Mouse (Mus musculus): Measurements from ENCODE around the gene Gm20388. TPM values are rescaled to one million over a fixed set of nuclear protein-coding genes. Genes with fewer than 3 reads are reported as not detected.

Gene Gm20388
- polyA plus RNA-seq, 1 experiment from 2014 or later: 8.3 TPM

DNA sequence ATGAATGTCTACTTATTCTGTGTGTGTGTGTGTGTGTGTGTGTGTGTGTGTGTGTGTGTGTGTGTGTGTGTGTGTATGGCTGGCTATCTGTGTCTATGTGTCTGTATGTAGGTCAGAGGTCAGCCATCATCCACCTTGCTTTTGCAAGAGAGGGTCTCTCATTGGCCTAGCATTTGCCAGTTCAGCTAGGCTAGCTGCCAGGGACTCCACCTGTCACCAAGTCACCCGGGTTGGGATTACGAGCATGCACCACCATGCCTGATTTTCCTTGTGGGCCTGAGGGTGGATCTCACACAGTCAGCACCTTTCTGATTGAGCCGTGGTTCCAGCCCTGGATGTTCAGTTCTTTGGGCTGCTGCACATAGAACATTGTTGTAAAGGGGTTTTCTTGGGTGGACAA, 2325.9 kb downstream of the Gm20388 start:
- no peak overlapping the region for H3K9ac ChIP-seq (ENCODE audit: low read length)
- no peak overlapping the region for H3K4me2 ChIP-seq (ENCODE audit: low read length)
- H3K36me3 ChIP-seq (ENCODE audit: control insufficient read depth, insufficient read depth, low read length): no peaks in the 10 kb centered on the region
- WGBS: 96% methylated on average over 3 of the region's 3 CpGs
- no peaks in the 10 kb centered on the region for H3K9me3 ChIP-seq (ENCODE audit: control insufficient read depth, low read length)
- no peak for ATAC-seq (replicated peaks; ENCODE audit: low FRiP score, low TSS enrichment, low read depth)
- no peak overlapping the region for H3K27ac ChIP-seq (ENCODE audit: low read depth)
- no peaks in the 10 kb centered on the region for H3K27me3 ChIP-seq (replicated peaks; ENCODE audit: control insufficient read depth, insufficient read depth, low read length)
- DNase-seq (ENCODE audit: low spot score): no peak
- H3K4me1 ChIP-seq (replicated peaks; ENCODE audit: control insufficient read depth, insufficient read depth, low read length): peaks cover 10% of the 10 kb centered on the region; the same call in 1 of the 2 replicates
- H3K4me3 ChIP-seq (ENCODE audit: low read depth, low read length): no peak overlapping the region

DNA sequence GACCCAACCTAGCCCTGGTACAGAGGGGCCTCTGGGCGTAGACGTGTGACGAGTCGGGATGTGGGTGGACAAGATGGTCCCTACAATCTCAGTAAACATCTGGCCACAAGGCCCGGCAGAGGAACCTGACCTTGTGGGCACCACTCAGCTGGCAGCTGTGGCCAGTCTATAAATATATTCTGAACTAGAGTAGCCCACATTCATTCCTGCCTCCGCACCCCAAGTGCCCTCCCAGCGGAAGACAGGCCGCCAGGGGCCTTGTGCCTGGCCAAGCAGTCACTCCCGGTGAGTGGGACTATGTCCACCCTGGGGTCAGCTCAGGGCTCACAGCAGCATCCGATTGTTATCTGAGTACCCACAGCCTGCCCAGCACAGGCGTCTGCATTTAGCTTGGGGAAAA, 2327.6 kb downstream of the Gm20388 start:
- Histone ChIP-seq H3K9ac (ENCODE audit: low read length) (no peak overlapping the region), H3K27ac (ENCODE audit: low read depth) (no peak overlapping the region), H3K4me3 (ENCODE audit: low read depth, low read length) (no peak overlapping the region), H3K4me2 (ENCODE audit: low read length) (no peak overlapping the region), H3K4me1 (replicated peaks; ENCODE audit: control insufficient read depth, insufficient read depth, low read length) (peaks cover 10% of the 10 kb centered on the region; the same call in 1 of the 2 replicates), H3K9me3 (ENCODE audit: control insufficient read depth, low read length) (no peaks in the 10 kb centered on the region), H3K36me3 (ENCODE audit: control insufficient read depth, insufficient read depth, low read length) (no peaks in the 10 kb centered on the region), H3K27me3 (replicated peaks; ENCODE audit: control insufficient read depth, insufficient read depth, low read length) (no peaks in the 10 kb centered on the region)
- DNase-seq (ENCODE audit: low spot score) (no peak), ATAC-seq (replicated peaks; ENCODE audit: low FRiP score, low TSS enrichment, low read depth) (no peak)
- 54% methylated on average over 11 of the region's 11 CpGs for WGBS

DNA sequence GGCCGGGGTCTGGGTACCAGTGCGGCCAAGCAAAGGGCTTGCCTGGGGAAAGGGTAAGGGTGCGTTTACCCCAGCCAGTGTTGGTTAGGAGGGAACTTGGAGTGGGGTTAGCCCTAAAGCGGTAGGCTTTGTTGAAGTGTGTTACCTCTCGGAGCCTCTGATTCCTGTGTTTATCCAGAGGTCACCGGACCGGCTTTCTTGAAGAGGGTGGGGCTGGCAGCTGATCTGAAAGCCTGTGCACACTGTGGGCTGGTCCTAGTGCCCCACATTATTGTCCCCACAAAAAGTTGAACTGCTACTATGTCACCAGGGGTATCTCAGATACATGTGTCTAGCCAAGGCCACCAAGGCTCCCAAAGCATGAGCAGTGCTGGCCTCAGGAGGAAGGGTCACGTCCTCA, 2328.1 kb downstream of the Gm20388 start:
- DNase-seq (ENCODE audit: low spot score) (no peak), ATAC-seq (replicated peaks; ENCODE audit: low FRiP score, low TSS enrichment, low read depth) (no peak)
- Histone ChIP-seq H3K27me3 (replicated peaks; ENCODE audit: control insufficient read depth, insufficient read depth, low read length) (no peaks in the 10 kb centered on the region), H3K4me1 (replicated peaks; ENCODE audit: control insufficient read depth, insufficient read depth, low read length) (peaks cover 10% of the 10 kb centered on the region; the same call in 1 of the 2 replicates), H3K27ac (ENCODE audit: low read depth) (no peak overlapping the region), H3K9me3 (ENCODE audit: control insufficient read depth, low read length) (no peaks in the 10 kb centered on the region), H3K4me2 (ENCODE audit: low read length) (no peak overlapping the region), H3K4me3 (ENCODE audit: low read depth, low read length) (no peak overlapping the region), H3K9ac (ENCODE audit: low read length) (no peak overlapping the region), H3K36me3 (ENCODE audit: control insufficient read depth, insufficient read depth, low read length) (no peaks in the 10 kb centered on the region)
- WGBS: 23% methylated on average over 8 of the region's 8 CpGs

DNA sequence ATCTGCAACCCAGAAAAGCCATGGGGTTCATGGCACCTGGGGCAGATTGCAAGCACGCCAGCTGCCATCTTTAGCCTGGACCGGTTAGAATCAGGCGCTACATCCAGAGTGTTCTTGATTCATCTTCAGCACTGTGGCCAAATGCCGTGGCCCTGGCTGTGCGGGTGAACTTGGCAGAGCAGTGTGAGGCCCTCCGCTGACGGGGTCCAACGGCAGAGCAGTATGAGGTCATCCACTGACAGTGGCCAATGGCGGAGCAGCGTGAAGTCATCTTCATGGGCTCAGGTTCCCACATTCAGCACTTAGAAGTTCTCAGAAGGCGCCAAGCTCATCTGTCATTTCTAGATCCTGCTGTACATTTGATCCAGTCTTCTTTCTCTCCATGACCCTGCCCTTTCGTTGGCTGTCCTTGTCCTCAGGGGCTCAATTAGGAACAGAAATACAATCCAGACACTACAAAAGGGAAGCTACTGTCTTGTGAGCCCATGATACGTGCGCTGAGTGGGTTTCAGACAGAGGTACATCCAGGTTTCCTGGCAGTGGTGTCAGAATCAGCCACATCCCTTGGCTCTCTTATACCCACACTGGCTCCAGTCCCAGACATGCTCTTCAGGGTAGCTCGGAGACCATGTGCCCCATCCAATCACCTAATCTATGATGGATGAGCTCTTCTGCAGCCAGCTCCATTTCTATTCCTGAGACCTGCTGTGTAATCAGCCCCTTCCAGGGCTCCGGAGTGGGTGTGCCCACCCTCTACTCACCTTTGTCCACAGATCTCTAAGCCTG, 2329.8 kb downstream of the Gm20388 start:
- DNase-seq (ENCODE audit: low spot score): no peak
- H3K4me3 ChIP-seq (ENCODE audit: low read depth, low read length): no peak overlapping the region
- no peak overlapping the region for H3K27ac ChIP-seq (ENCODE audit: low read depth)
- H3K27me3 ChIP-seq (replicated peaks; ENCODE audit: control insufficient read depth, insufficient read depth, low read length): no peaks in the 10 kb centered on the region
- no peak for ATAC-seq (replicated peaks; ENCODE audit: low FRiP score, low TSS enrichment, low read depth)
- no peak overlapping the region for H3K4me2 ChIP-seq (ENCODE audit: low read length)
- 0 out of 2 replicates have a peak, but pooled peaks cover 3% of the 10 kb centered on the region for H3K4me1 ChIP-seq (replicated peaks; ENCODE audit: control insufficient read depth, insufficient read depth, low read length)
- WGBS: 88% methylated on average over 16 of the region's 16 CpGs
- H3K9me3 ChIP-seq (ENCODE audit: control insufficient read depth, low read length): no peaks in the 10 kb centered on the region
- H3K36me3 ChIP-seq (ENCODE audit: control insufficient read depth, insufficient read depth, low read length): no peaks in the 10 kb centered on the region
- H3K9ac ChIP-seq (ENCODE audit: low read length): no peak overlapping the region

DNA sequence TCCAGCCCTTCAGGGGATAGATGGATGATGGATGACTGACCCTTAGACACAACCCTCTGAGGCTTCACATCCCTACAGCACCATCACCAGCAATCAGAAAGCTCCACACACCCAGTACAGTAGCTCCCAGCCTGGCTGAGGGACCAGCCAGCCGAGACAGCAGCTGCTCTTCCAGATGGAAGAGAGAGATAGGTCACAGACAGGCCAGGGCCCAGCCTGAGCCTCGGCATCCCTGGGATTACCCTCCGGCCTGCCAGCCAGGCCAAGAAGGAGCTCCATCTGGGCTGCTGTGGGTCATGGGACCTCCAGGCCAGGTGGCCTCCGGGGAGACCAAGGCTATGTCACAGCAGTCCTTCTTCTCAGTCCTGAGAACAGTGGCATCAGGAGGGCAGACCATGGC, 2332.7 kb downstream of the Gm20388 start:
- Histone ChIP-seq H3K4me3 (ENCODE audit: low read depth, low read length) (no peak overlapping the region), H3K4me1 (replicated peaks; ENCODE audit: control insufficient read depth, insufficient read depth, low read length) (0 out of 2 replicates have a peak, but pooled peaks cover 7% of the 10 kb centered on the region), H3K27me3 (replicated peaks; ENCODE audit: control insufficient read depth, insufficient read depth, low read length) (no peaks in the 10 kb centered on the region), H3K9me3 (ENCODE audit: control insufficient read depth, low read length) (no peaks in the 10 kb centered on the region), H3K4me2 (ENCODE audit: low read length) (no peak overlapping the region), H3K9ac (ENCODE audit: low read length) (no peak overlapping the region), H3K27ac (ENCODE audit: low read depth) (no peak overlapping the region), H3K36me3 (ENCODE audit: control insufficient read depth, insufficient read depth, low read length) (no peaks in the 10 kb centered on the region)
- WGBS: 67% methylated on average over 4 of the region's 4 CpGs
- no peak for DNase-seq (ENCODE audit: low spot score)
- ATAC-seq (replicated peaks; ENCODE audit: low FRiP score, low TSS enrichment, low read depth): no peak

DNA sequence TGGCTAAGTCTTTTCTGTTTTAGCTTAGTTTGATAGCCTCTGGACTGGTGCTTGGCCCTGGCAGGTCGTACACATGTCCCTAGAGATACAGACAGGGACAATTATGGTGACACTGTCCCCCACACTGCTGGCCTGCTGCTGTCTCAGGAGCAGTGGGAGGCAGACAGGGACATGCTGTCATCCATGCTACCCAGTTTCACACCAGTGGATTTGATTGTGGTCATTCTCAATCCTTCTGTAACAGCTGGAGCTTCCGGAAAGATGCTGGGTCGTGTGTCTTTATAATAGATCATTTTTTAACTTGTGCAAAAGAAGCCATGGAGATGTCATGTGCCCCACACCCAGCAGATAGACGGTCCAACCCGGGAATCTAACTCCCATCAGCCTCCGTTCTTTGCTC, 2334.5 kb downstream of the Gm20388 start:
- Histone ChIP-seq H3K4me3 (ENCODE audit: low read depth, low read length) (no peak overlapping the region), H3K27ac (ENCODE audit: low read depth) (no peak overlapping the region), H3K4me2 (ENCODE audit: low read length) (no peak overlapping the region), H3K4me1 (replicated peaks; ENCODE audit: control insufficient read depth, insufficient read depth, low read length) (0 out of 2 replicates have a peak, but pooled peaks cover 6% of the 10 kb centered on the region), H3K27me3 (replicated peaks; ENCODE audit: control insufficient read depth, insufficient read depth, low read length) (no peaks in the 10 kb centered on the region), H3K9ac (ENCODE audit: low read length) (no peak overlapping the region), H3K9me3 (ENCODE audit: control insufficient read depth, low read length) (no peaks in the 10 kb centered on the region), H3K36me3 (ENCODE audit: control insufficient read depth, insufficient read depth, low read length) (no peaks in the 10 kb centered on the region)
- ATAC-seq (replicated peaks; ENCODE audit: low FRiP score, low TSS enrichment, low read depth) (no peak), DNase-seq (ENCODE audit: low spot score) (no peak)
- 80% methylated on average over 6 of the region's 6 CpGs for WGBS

DNA sequence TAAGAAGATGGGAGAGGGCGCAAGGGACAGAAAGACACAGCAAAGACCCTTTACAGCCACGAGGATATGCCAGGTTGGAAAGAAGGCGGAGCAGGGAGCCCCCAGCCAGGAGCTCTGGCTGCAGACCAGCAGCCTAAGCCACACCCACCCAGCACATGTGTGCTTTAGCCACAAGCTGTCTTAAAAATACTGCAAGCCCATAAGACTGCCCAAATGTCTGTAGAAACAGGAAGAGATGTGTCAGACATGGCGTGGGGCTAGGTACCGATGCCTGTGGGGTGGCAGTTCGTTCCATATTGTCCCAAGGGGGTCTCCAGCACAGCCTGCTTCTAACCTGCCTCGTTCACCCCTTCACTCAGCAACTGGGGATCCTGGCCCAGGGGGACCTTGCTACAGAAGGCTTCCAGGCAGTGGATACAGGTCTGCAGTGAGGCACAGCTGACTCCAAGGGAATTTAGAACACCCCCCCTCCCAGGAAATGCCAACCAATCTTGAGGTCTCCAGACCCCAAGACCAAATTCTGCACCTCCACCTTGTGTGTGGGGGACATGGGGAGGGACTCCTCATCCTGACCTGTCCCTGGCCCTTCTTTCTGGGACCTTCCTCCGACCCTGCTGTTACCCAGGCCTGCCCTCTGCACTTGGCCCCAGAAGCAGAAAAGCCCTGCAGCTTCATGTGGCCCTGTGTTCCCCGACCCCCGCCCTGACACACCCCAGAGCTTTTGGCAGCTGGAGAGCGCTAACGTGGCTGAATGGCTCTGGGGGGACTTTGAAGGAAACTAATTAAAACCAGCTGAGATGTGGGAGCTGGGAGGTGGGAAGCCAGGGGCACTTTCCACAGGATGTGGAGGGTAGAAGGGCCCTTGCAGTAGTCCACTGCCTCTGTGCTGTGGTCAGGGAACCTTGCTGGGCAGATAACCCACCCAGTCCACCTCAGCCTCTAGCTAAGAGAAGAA, 2335.9 kb downstream of the Gm20388 start:
- no peak overlapping the region for H3K4me2 ChIP-seq (ENCODE audit: low read length)
- H3K9me3 ChIP-seq (ENCODE audit: control insufficient read depth, low read length): no peaks in the 10 kb centered on the region
- DNase-seq (ENCODE audit: low spot score) (no peak), ATAC-seq (replicated peaks; ENCODE audit: low FRiP score, low TSS enrichment, low read depth) (no peak)
- H3K36me3 ChIP-seq (ENCODE audit: control insufficient read depth, insufficient read depth, low read length): no peaks in the 10 kb centered on the region
- H3K27ac ChIP-seq (ENCODE audit: low read depth): no peak overlapping the region
- H3K27me3 ChIP-seq (replicated peaks; ENCODE audit: control insufficient read depth, insufficient read depth, low read length): no peaks in the 10 kb centered on the region
- H3K4me1 ChIP-seq (replicated peaks; ENCODE audit: control insufficient read depth, insufficient read depth, low read length): 0 out of 2 replicates have a peak, but pooled peaks cover 6% of the 10 kb centered on the region
- no peak overlapping the region for H3K4me3 ChIP-seq (ENCODE audit: low read depth, low read length)
- WGBS: 33% methylated on average over 12 of the region's 12 CpGs
- no peak overlapping the region for H3K9ac ChIP-seq (ENCODE audit: low read length)

DNA sequence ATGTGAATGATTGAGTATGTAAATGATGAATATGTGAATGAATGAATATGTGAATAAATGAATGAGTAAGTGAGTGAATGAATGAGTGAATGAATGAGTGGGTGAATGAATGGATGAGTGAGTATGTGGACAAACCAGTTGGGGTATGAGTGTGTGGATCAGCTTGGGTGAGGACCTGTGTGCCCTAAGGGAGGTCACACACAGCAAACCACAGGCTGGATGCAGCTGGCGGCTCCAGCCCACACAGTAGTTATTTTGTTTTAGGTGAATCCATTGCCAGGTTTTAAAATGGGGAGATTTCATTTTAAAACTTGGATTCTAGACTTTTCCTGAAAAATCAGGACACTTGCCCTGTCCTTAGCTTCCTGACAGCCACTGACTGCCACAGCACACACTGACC, 2341.1 kb downstream of the Gm20388 start:
- WGBS: 79% methylated on average over 1 of the region's 1 CpGs
- 0 out of 2 replicates have a peak, but pooled peaks cover 5% of the 10 kb centered on the region for H3K27me3 ChIP-seq (replicated peaks; ENCODE audit: control insufficient read depth, insufficient read depth, low read length)

More for the DNA sequence above, 2341.1 kb downstream of the Gm20388 start:
- Histone ChIP-seq H3K27ac (ENCODE audit: low read depth) (no peak overlapping the region), H3K9me3 (ENCODE audit: control insufficient read depth, low read length) (no peaks in the 10 kb centered on the region), H3K4me3 (ENCODE audit: low read depth, low read length) (no peak overlapping the region), H3K4me2 (ENCODE audit: low read length) (no peak overlapping the region), H3K4me1 (replicated peaks; ENCODE audit: control insufficient read depth, insufficient read depth, low read length) (no peaks in the 10 kb centered on the region), H3K9ac (ENCODE audit: low read length) (no peak overlapping the region), H3K36me3 (ENCODE audit: control insufficient read depth, insufficient read depth, low read length) (no peaks in the 10 kb centered on the region)
- DNase-seq (ENCODE audit: low spot score) (no peak), ATAC-seq (replicated peaks; ENCODE audit: low FRiP score, low TSS enrichment, low read depth) (no peak)
